Mouse (Mus musculus): ENCODE data around the gene Sh2d4b.

GRCm38 (mm10) chr14:40927041-40927440 lies 34.0 kb upstream of the Sh2d4b start:
- TF ChIP-seq UBTF (IDR thresholded peaks at IDR 0.05; ENCODE audit: borderline replicate concordance, insufficient read depth, low read depth, low read length) (no peak), CHD2 (IDR thresholded peaks at IDR 0.05; ENCODE audit: low read length) (no peak), CTCF (IDR thresholded peaks at IDR 0.05 in 2 of 3, conservative IDR thresholded peaks at IDR 0.05 in 1 of 3; ENCODE audit: control insufficient read depth in 1 of 3, insufficient read depth in 1 of 3, low read depth in 2 of 3, low read length in 3 of 3, poor library complexity in 1 of 3, severe bottlenecking in 1 of 3) (no peak), MYC (IDR thresholded peaks at IDR 0.05; ENCODE audit: low read depth, low read length) (no peak), TCF12 (IDR thresholded peaks at IDR 0.05; ENCODE audit: low read depth, low read length) (no peak), EP300 (IDR thresholded peaks at IDR 0.05; ENCODE audit: low read depth in 1 of 2, low read length in 2 of 2) (0 out of 4 replicates have a peak, but pooled peaks of 1 of the 2 experiments have one; percentile 17), POLR2A (IDR thresholded peaks at IDR 0.05; ENCODE audit: control insufficient read depth in 1 of 2, insufficient read depth in 1 of 2, low read depth in 1 of 2, low read length in 2 of 2, poor library complexity in 1 of 2) (no peak), RAD21 (IDR thresholded peaks at IDR 0.05; ENCODE audit: low read depth, low read length) (no peak), POLR2AphosphoS2 (IDR thresholded peaks at IDR 0.05; ENCODE audit: low read length) (no peak), RCOR1 (IDR thresholded peaks at IDR 0.05; ENCODE audit: low read depth, low read length) (peak; percentile 71)
